Mouse (Mus musculus) frontal cortex, postnatal 10 days (tissue): ENCODE results near the gene Fam83e.

Experiments
- DNase-seq, 2 experiments: peaks; one replicate each; pipeline ENCODE4 v3.0.0; 2022; ENCODE audit warnings: low spot score in 2 of 2, mixed read lengths in 1 of 2

The Fam83e gene

DNA sequence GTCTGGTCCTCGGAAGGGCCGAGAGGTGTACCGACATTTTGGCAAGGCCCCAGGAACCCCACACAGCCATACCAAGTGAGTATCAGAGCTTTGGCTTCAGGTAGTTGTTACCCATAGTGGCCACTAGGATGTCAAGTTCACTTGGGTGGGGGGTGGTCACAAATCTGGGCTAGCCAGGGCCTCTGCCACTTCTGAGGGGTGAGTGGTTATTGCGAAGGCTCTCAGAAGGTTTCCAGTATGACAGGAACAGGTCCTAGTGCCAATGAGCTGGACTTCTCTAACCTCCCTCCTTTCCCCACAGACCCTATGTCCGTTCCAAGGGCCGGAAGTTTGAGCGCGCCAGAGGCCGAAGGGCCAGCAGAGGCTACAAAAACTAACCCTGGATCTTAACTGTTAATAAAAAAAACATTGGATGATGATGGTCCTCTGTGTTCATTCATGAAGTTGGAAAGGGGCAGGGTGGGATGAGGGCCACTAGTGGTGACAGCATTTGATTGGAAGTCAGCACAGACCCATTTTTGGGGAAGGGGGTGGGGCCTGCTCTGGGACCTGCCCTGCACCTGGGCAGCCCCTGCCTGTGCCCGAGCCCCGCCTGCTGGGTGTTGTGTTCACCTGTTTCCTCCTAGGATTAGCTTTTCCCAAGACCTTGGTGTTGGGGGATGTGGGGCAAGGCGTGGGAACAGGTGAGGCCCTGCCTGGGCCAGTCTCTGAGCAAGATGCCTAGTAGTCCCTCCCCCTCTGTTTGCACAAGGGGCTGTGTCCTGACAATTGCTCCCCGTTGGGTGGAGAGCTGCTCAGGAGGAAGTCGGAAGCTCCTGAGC lies at the start of gene Fam83e:
Gene Fam83e, plus strand, starts transcription at position 800 of the 821 bp plus-strand sequence.
- DNase-seq = no peak

DNA sequence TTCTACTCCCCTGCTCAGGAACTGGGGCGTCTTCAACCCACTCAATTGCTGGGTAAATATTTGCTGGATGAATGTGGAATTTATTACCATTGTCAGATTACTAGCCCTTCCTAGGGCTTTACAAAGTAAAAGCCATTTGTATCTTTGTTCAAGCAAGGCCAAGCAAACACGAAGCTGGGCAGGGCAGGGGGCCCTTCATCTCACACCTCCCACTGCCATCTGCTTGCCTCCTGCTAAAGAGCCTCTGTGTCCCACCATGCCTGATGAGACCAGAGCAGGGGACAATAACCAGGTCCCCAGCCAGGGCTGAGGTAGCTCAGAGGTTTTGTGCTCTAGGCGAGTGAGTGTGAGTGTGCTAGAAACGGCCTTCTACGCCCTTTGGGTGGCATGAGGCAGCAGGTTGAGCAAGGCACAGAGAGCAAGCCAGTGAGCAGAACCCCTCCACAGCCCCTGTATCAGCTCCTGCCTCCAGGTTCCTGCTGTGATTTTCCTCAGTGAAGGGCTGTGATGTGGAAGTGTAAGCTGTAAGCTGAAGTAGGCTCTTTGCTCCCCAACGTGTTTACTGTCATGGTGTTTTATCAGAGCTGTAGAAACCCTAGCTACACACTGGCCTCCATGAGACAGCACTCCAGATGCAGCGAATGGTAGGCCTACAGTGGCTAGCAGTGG lies 43.3 kb upstream of the Fam83e start:
- DNase-seq = no peak

DNA sequence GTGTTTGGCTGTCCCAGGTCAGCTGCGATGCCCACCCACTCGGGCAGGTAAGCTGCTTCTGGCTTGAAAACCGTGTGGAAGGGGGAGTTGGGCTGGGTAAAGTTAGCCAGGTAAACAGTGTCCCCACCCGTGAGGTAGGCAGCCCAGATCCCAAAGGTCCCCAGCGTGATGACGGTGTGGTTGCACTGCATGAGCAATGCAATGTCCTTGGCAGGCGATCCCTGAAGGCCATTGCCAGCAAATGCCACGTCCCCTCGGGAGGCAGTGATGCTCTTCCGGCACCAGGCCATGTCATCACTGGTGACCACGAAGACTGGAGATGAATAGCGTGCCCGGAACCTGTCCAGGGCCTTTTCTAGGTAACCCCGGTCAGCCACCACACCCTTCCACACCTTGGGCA lies 42.5 kb upstream of the Fam83e start:
- no peak for DNase-seq

DNA sequence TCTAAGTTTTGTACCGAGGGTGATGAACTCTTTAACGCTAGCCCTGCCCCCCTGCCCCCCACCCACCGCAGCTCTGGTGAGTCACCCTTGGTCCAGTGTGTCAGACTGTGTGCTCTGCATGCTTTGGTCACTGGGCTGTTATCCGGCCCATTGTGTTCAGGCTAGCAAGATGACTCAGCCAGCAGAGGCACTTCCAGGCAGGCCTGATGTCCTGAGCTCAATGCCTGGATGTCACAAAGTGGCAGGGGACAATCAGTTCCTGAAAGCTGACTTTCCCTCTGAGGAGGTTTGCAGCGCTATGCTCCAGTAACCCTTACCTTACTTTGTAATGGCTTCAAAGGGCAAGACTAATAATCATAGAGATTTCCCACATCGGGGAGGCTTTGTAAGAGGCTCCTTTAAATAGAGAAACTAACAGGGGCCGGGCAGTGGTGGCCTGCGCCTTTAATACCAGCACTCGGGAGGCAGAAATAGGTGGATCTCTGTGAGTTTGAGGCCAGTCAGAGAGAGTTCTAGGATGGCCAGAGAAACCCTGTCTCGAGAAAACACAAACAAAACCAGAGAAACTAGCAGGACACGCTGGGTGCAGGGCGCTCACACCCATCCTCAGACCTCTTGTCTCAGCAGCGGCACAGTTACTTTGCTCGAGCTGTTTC lies 40.9 kb upstream of the Fam83e start:
- DNase-seq = no peak

GRCm38 (mm10) chr7:45681046-45681736 lies 39.8 kb upstream of the Fam83e start:
- DNase-seq = no peak

DNA sequence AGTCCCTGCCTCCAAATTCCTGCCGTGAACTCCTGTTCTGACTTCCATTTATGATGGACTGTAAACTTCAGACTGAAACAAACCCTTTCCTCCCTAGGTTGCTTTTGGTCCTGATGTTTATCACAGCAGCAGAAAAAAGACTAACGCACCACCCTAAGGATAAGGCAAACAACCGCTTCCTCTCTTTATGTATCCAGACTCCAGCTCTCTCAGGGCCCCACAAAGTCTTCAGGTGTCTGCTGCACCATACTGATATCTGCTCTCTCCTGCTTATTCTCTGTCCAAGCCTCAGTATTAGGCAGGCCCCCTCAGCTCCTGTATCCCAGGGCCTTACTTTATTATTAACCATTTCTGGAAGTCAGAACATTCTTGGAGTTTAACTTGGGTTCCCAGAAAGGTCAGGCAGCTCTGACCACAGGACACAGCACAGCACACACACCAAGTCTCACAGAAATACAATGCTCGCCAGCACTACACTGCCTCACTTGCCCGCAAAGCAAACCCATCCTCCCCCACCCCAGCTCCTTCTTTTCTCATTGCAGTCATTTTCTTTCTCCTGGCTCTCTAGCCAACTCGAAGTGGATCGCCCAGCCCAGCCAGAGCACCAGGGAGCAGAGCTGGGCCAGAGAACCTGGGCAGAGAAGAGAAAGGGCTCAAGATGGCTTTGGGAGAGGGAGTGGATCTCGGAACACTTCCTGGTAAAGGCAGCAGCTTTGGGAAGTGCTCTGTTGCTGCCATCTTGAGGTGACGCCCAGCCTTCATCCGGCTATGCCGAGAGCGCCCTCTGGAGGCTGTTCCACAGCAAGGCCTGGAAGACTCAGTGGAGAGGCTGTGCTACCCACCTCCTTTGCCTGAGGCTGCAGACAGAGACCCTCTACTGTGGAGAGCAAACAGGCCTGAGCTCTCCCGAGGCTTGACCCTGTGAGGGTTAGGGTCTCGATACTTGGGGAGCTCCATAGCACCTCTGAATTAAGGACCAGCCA lies 38.6 kb upstream of the Fam83e start:
- DNase-seq = peak in 1 of 2 experiments; percentile 83

- no peak for DNase-seq
Observed at GRCm38 (mm10) chr7:45683396-45684050, 37.5 kb upstream of the Fam83e start, which contains the start of gene Ntn5. Gene Ntn5, plus strand, starts transcription at chr7:45684022.

- DNase-seq = no peak
Observed at GRCm38 (mm10) chr7:45685811-45686210, 35.2 kb upstream of the Fam83e start.

GRCm38 (mm10) chr7:45686841-45687240 lies 34.2 kb upstream of the Fam83e start:
- no peak for DNase-seq

DNA sequence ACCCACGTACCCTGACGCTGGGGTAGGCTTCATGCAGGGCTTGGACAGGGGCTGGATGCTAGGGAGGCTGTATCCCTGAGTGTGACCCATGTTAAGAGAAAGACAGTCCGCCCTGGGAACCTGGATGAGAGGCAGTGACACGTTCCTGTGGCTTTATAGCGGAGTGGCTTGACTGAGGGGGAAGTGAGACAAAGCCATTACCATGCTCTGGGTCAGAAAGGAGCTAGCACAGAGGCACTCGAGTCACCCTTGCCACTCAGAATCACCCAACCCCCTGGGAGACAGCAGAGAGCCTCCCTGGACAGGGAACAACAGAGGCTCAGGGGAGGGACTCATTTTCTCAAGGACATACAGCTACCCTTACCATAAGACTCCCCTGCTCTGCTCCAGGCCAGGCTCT lies 31.9 kb upstream of the Fam83e start:
- no peak for DNase-seq

DNA sequence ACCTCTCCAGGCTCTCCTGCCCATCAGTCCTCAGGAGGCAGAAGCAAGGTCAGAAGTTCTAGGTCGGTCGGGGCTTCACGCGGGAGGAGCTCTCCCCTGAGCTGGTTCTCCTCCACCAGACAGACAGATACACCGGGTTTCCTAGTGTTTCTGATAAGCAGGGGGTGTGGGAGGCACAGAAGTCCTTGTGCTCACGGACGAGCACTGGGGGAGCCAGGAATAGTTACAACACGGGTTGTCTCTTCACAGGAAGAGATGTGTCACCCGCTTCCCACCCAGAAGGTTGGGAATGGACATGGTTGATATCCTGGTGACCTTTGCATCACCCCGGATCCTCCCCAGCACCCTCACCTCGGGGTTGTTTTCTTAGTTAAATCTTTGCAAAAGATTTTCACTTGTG lies 31.2 kb upstream of the Fam83e start:
- DNase-seq = no peak

GRCm38 (mm10) chr7:45692364-45692763 lies 28.6 kb upstream of the Fam83e start:
- DNase-seq = no peak

DNA sequence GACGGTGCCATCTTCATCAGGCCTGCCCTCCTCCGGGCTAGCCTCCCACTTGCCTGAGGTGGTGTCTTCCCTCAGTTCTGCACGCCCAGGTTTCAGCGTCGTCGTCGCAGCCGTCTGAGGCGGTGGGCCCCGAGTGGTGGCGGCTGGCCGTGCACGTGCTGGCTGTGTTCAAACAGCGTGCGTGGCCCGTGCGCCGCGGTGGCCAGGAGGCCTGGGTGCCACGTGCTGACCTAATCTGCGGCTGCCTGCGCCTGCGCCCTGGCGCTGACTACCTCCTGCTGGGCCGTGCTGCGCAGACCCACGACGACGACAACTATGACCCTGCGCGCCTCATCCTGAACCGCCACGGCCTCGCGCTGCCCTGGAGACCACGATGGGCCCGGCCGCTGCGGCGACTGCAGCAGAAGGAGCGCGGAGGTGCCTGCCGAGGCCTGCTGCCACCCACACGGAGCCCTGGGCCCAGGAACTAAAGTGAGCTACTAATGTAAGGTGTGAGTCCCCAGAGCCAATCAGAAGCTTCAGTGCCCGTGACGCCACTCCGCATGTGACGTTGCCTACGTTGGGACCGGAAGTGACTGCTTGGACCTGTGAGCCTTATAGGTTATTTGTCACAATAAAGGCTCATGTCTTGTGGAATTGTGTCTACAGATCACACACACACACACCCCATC lies 27.0 kb upstream of the Fam83e start, which contains the start of gene Sec1:
Gene Sec1, minus strand, starts transcription at position 482 of the 671 bp plus-strand sequence.
- DNase-seq = no peak

GRCm38 (mm10) chr7:45695098-45695497 lies 25.9 kb upstream of the Fam83e start:
- no peak for DNase-seq

- no peak for DNase-seq
Observed at GRCm38 (mm10) chr7:45697894-45698293, 23.1 kb upstream of the Fam83e start.

GRCm38 (mm10) chr7:45699523-45700141 lies 21.4 kb upstream of the Fam83e start, which contains the start of gene Car11:
Gene Car11, plus strand, starts transcription at chr7:45699843.
- peak; percentile 53 to 56 for DNase-seq

- peak; percentile 78 to 84 for DNase-seq
Observed at GRCm38 (mm10) chr7:45700301-45701015, 20.6 kb upstream of the Fam83e start.

GRCm38 (mm10) chr7:45701072-45701471 lies 19.9 kb upstream of the Fam83e start:
- no peak for DNase-seq
